Mouse (Mus musculus) liver, adult (tissue): ENCODE measurements around the gene Pdcd4.

Experiments used
- GATA4 ChIP-seq: IDR thresholded peaks from 2 replicates; pipeline ENCODE4 v1.6.1; 2014; ENCODE audit warnings: mild to moderate bottlenecking, low read length; ENCODE audit not compliant: insufficient replicate concordance

Pdcd4 gene

DNA sequence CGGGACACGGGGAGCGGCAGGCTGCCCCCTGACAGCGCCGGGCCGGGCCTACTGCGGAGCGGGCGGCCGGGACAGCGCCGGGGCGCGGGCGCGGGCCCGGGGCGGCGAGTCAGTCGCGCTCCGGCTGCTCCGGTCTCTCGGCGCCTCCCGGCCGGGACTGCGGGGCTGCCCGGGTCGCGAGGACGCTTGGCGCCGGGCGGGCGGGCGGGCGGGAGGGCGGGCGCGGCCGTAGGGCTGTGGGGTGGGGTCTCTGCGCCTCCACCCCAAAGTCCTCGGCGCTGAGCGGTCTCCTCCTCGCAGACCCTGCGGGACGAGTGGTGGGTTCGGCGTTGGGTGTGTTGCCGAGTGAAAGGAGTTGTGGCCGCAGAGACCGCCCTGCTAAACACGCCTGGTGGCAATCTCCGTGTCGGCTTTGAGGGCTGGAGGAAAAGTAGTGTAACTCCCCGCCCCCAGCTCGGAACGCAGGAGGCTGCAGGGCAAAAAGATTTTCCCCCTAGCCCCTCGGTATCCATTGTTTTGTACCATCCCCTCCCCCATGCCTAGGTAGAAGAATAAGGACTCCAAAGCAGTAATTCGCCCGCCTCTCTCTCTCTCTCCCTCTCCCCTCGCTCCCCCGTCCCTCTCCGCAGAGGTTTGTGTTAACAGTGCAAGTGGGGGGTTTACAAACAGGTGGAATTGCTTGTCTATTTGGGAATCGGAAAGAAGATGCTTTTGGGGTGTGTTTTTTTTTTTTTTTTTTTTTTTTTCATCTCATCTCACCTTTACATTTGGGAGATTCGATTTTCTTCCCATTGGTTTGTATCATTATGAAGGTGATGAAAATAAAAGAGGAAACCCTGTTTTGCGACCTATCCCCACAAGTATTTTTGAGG lies 53.4 kb downstream of the Pdcd4 start:
- no peak for TF ChIP-seq GATA4

DNA sequence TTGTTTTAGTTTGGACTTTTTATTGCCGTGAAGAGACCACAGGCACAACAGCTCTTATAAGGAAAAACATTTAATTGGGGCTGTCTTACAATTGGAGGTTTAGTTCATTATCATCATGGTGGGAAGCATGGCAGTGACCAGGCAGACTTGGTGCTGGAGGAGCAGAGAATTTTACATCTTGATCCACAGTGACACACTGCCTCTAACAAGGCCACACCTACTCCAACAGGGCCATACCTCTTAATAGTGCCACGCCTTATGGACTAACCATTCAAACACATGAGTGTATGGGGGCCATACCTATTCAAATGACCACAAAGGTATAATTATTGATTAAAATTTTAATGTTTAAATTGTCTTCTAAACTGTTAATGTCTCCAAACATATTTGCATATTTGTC lies 65.5 kb downstream of the Pdcd4 start:
- TF ChIP-seq GATA4, result no peak

DNA sequence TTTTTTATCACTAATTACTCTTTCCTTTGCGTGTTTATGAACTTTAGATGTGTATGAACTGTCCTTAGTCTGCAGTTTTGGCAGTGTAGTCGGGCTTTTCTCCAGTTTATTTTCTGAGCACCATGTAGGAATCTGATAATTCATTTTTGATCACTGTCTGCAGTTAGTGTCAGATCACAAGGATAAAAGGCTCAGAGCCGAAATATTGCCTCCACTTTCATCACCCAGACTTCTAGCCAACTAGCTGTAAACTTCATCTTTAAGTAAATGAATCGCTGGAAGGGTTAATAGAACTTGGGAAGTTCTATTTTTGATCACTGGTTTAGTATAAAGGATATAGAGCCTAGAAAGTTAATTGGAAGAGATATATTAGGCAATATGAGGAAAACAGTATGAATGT lies 70.5 kb downstream of the Pdcd4 start:
- TF ChIP-seq GATA4, result no peak

DNA sequence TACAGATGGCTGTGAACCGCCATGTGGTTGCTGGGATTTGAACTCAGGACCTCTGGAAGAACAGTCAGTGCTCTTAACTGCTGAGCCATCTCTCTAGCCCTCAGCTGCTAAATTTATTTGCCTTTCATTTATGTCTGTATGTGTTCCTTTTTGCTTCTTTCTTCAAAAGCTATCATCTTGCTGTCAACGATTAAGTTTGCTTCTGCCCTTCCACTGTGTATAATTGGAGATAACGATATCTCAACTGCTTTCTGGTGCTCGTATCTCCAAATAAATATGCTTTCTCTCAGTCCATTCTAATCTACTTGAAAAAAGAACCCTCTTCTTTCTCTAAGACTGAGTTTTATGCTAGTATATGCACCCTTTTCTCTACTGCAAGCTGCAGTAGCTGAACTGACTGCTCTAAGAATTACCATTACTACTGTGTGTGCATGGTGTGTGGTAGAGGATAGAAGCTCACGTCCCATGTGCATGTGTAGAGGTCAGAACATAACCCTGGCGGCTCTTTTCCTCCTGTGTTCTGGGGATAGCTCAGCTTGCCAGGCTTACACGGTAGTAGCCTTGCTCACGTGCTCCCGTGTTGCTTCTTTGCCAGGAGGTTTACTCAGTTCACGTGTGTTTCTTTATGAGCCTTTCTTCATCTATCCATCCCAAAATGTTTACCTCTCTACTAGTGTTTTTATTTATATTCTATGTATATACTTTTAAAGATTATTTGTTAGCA lies 73.0 kb downstream of the Pdcd4 start:
- TF ChIP-seq GATA4, result no peak

DNA sequence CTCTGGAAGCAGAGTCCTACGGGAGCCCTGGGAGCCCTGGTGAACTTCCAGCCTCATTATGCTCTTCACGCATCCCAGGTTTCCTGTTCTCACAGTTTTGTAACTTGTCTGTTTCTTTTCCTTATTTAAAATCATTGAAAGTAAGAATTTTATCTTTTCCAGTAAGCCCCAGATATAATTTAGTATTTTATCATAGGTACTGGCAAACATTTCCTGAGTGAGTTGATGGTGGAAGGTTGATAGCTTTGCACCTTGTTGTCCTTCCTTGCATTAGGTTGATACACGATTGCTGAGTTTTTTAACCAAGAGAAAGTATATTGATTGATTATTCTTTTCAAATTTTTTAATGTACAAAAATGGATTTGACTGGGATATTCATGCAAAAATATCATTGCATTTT lies 77.2 kb downstream of the Pdcd4 start:
- TF ChIP-seq GATA4, result no peak

DNA sequence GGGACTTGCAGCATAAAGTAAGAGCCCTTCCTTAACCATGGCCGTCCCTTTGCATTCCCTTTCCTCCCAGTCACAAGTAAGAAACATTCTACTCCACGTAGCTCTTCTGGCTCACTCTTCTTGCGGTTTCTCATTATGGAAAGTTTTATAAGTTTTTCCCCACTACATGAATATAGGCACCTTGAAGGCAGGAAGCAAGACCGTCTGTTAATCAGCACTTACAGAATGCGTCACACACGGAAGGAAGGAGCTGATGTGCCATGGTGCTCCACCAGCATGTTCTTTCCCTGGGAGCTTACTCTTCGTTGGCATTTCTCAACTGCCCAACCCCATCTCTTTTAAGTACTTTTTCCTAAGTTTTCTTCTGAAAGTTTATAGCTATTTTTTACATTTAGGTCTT lies 79.9 kb downstream of the Pdcd4 start:
- TF ChIP-seq GATA4, result no peak

DNA sequence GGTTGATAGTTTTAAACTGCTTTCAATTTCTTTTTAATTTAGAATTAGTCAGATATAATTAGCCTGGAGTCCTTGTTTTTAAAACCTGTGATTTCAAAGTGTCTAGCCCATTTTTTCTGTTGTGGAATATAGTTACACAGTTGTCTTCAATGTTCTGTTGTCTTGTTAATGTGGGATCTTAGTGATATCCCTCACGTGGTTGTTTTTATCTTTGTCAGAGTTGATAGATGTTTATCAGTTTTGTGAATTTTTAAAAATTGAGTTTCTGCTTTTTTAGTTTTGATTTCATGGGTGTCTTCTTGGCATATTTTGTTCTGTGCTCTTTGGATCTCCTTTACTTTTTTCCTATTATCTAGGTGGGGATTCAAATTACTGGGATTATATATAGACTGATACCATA lies 81.6 kb downstream of the Pdcd4 start:
- TF ChIP-seq GATA4, result no peak
